Mouse (Mus musculus): ENCODE measurements around the gene Gen1. TPM values are rescaled to one million over a fixed set of nuclear protein-coding genes. Genes with fewer than 3 reads are reported as not detected.
A peak's percentile ranks its signal among the peaks of the same experiment; 100 is the strongest.

The Gen1 gene
- polyA plus RNA-seq, 1 experiment from 2014 or later, result 8.0 TPM

- no peak overlapping the region for H3K27ac ChIP-seq (ENCODE audit: low read length)
- no peak overlapping the region for H3K4me2 ChIP-seq (ENCODE audit: low read depth, low read length)
- no peak overlapping the region for H3K9ac ChIP-seq (ENCODE audit: low read depth, low read length)
- H3K36me3 ChIP-seq (ENCODE audit: control insufficient read depth, insufficient read depth), result peaks cover 33% of the 10 kb centered on the region
- no peak for ATAC-seq (ENCODE audit: low read depth)
- H3K4me3 ChIP-seq (ENCODE audit: low read depth, low read length), result no peak overlapping the region
- H3K27me3 ChIP-seq (ENCODE audit: control insufficient read depth, insufficient read depth, low read depth, low read length), result no peaks in the 10 kb centered on the region
- H3K9me3 ChIP-seq (replicated peaks; ENCODE audit: control insufficient read depth, low read length), result no peaks in the 10 kb centered on the region
- no peaks in the 10 kb centered on the region for H3K4me1 ChIP-seq (ENCODE audit: control insufficient read depth, low read depth, low read length)
- WGBS (ENCODE audit: insufficient replicate concordance), result 84% methylated on average over 6 of the region's 6 CpGs
Measured at GRCm38 (mm10) chr12:11277207-11277606, 11.6 kb upstream of the Gen1 start.

DNA sequence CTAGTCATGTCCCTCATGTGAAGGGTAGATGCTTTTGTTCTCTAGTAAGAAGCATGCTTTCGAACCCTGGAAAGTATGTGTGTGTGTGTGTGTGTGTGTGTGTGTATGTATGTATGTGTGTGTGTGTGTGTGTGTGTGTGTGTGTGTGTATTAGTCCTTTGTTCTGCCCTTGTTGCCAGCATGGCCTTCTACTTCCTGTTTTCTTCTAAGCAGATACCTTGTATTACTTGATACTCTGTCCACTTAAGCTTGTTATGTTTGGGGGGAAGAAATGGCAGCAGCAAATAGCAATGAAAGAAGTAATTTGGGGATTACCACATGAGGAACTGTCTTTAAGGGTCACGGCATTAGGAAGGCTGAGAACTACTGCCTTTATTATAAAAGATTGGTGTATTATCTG, 11.0 kb upstream of the Gen1 start:
- no peak for ATAC-seq (ENCODE audit: low read depth)
- Histone ChIP-seq H3K27ac (ENCODE audit: low read length) (no peak overlapping the region), H3K4me3 (ENCODE audit: low read depth, low read length) (no peak overlapping the region), H3K27me3 (ENCODE audit: control insufficient read depth, insufficient read depth, low read depth, low read length) (no peaks in the 10 kb centered on the region), H3K4me1 (ENCODE audit: control insufficient read depth, low read depth, low read length) (no peaks in the 10 kb centered on the region), H3K4me2 (ENCODE audit: low read depth, low read length) (no peak overlapping the region), H3K36me3 (ENCODE audit: control insufficient read depth, insufficient read depth) (peaks cover 31% of the 10 kb centered on the region), H3K9ac (ENCODE audit: low read depth, low read length) (no peak overlapping the region), H3K9me3 (replicated peaks; ENCODE audit: control insufficient read depth, low read length) (no peaks in the 10 kb centered on the region)
- 75% methylated on average over 2 of the region's 2 CpGs for WGBS (ENCODE audit: insufficient replicate concordance)

DNA sequence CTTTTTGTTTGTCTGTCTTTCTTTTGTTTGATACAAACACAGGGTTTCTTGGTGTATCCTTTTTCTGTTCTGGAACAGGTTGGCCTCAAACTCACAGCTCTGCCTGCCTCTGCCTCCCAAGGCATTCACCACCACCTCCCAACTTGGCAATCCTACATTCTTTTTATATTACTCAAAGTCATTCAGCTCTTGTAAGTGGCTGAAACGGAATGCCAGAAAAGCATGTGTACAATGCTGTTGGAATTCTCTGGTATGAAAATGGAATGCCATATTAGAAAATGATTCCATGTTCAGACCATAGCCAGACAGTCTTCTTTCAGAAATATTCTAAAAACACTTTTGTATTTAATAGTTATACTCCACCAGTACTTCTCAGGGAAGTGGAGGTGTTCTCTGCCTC, 7.6 kb upstream of the Gen1 start:
- H3K36me3 ChIP-seq (ENCODE audit: control insufficient read depth, insufficient read depth), result peaks cover 12% of the 10 kb centered on the region
- peaks cover 2% of the 10 kb centered on the region; the same call in 1 of the 2 replicates for H3K4me1 ChIP-seq (ENCODE audit: control insufficient read depth, low read depth, low read length)
- H3K27me3 ChIP-seq (ENCODE audit: control insufficient read depth, insufficient read depth, low read depth, low read length), result no peaks in the 10 kb centered on the region
- no peak overlapping the region for H3K27ac ChIP-seq (ENCODE audit: low read length)
- no peak overlapping the region for H3K4me2 ChIP-seq (ENCODE audit: low read depth, low read length)
- H3K9me3 ChIP-seq (replicated peaks; ENCODE audit: control insufficient read depth, low read length), result no peaks in the 10 kb centered on the region
- ATAC-seq (ENCODE audit: low read depth), result no peak
- 84% methylated on average over 1 of the region's 1 CpGs for WGBS (ENCODE audit: insufficient replicate concordance)
- no peak overlapping the region for H3K9ac ChIP-seq (ENCODE audit: low read depth, low read length)
- H3K4me3 ChIP-seq (ENCODE audit: low read depth, low read length), result no peak overlapping the region

DNA sequence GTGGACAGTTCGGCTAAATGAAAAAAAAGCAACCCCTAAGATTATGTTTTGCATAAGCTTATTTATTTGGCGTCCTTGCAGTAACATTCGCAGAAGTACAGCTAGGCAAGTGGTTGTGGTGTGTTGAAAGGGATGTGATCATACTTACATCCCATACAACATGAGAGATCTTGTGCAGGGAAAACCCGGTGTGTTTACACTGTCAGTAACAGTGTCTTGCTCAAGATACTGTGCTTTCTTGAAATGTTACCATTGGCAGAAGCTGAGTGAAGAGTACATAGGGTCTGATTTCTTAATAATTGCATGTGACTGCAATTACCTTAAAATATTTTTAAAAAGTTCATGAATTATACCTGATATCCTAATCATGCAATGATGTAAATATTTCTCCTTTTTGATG, 7.0 kb upstream of the Gen1 start:
- no peak for ATAC-seq (ENCODE audit: low read depth)
- peaks cover 6% of the 10 kb centered on the region; the same call in 1 of the 2 replicates for H3K4me1 ChIP-seq (ENCODE audit: control insufficient read depth, low read depth, low read length)
- WGBS (ENCODE audit: insufficient replicate concordance), result 83% methylated on average over 4 of the region's 4 CpGs
- no peaks in the 10 kb centered on the region for H3K27me3 ChIP-seq (ENCODE audit: control insufficient read depth, insufficient read depth, low read depth, low read length)
- H3K9ac ChIP-seq (ENCODE audit: low read depth, low read length), result no peak overlapping the region
- no peak overlapping the region for H3K4me3 ChIP-seq (ENCODE audit: low read depth, low read length)
- H3K4me2 ChIP-seq (ENCODE audit: low read depth, low read length), result no peak overlapping the region
- peaks cover 8% of the 10 kb centered on the region for H3K36me3 ChIP-seq (ENCODE audit: control insufficient read depth, insufficient read depth)
- no peak overlapping the region for H3K27ac ChIP-seq (ENCODE audit: low read length)
- H3K9me3 ChIP-seq (replicated peaks; ENCODE audit: control insufficient read depth, low read length), result no peaks in the 10 kb centered on the region

- Histone ChIP-seq H3K27ac (ENCODE audit: low read length) (peak overlapping the region; percentile 97), H3K27me3 (ENCODE audit: control insufficient read depth, insufficient read depth, low read depth, low read length) (no peaks in the 10 kb centered on the region), H3K9me3 (replicated peaks; ENCODE audit: control insufficient read depth, low read length) (no peaks in the 10 kb centered on the region), H3K9ac (ENCODE audit: low read depth, low read length) (peak overlapping the region; percentile 97), H3K4me3 (ENCODE audit: low read depth, low read length) (peak overlapping the region; percentile 80), H3K4me1 (ENCODE audit: control insufficient read depth, low read depth, low read length) (peaks cover 13% of the 10 kb centered on the region), H3K36me3 (ENCODE audit: control insufficient read depth, insufficient read depth) (no peaks in the 10 kb centered on the region; the same call in 1 of the 2 replicates), H3K4me2 (ENCODE audit: low read depth, low read length) (peak overlapping the region; percentile 84)
- ATAC-seq (ENCODE audit: low read depth), result no peak
- WGBS (ENCODE audit: insufficient replicate concordance), result under 1% methylated on average over 4 of the region's 4 CpGs
Measured at GRCm38 (mm10) chr12:11267030-11267429, 1.4 kb upstream of the Gen1 start.

DNA sequence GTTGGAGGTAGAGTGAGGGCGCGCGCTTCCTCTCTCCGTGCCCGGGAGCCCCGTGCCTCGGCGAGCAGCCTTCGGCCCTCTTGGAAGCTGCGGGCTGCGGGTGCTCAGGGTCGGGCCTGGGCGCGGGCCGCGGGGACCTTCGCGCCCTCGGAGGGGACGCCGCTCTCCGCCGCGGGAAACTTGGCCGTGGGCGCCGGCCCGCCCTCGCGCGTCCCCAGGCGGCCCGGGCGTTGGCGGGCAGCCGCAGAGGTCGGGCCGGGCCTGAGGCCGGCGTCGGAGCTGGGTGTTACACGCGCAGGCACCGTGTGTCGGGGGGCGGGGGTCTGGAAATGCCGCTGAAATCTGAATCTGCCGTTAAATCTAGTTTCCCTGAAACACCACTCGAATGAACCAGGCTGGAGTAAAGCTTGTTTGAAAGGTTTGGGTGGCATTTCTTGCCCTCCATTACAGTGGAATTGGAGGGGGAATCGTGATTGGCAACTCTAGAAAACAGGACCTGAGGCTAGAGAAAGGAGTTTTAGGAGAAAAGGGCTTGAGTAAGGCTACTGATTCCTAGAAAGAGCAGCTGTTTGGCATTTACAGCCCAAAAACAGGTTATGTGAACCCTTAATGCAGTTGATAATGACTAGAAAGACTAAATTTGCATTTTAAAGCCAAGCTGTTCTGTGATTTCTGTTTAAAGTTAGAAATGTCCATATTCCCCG, 833 bp upstream of the Gen1 start:
- Histone ChIP-seq H3K9me3 (replicated peaks; ENCODE audit: control insufficient read depth, low read length) (no peaks in the 10 kb centered on the region), H3K4me1 (ENCODE audit: control insufficient read depth, low read depth, low read length) (peaks cover 13% of the 10 kb centered on the region), H3K27ac (ENCODE audit: low read length) (peak overlapping the region; percentile 97), H3K36me3 (ENCODE audit: control insufficient read depth, insufficient read depth) (no peaks in the 10 kb centered on the region), H3K4me3 (ENCODE audit: low read depth, low read length) (peak overlapping the region; percentile 80), H3K27me3 (ENCODE audit: control insufficient read depth, insufficient read depth, low read depth, low read length) (no peaks in the 10 kb centered on the region), H3K9ac (ENCODE audit: low read depth, low read length) (peak overlapping the region; percentile 97), H3K4me2 (ENCODE audit: low read depth, low read length) (peak overlapping the region; percentile 84)
- WGBS (ENCODE audit: insufficient replicate concordance), result under 1% methylated on average over 48 of the region's 51 CpGs
- peak; percentile 58 for ATAC-seq (ENCODE audit: low read depth)

DNA sequence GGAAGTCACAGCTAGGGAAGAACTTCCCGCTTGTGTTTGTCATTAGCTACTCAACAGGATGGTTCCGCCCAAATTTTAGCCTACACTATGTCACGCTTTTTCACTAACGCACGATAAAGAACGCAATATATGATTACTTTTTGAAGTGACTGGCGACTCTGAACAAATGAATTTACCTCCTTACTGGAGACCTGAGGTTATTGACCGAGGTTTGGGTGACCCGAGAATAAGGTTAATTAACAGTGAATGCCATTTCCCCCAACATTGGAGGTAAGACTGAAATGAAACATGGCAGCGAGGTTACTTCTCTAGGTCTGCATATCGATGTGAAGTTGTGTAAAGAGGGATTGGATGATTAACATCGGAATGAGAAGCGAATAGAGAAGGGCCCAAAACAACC, 706 bp downstream of the Gen1 start:
- peak overlapping the region; percentile 97 for H3K9ac ChIP-seq (ENCODE audit: low read depth, low read length)
- peak overlapping the region; percentile 97 for H3K27ac ChIP-seq (ENCODE audit: low read length)
- H3K9me3 ChIP-seq (replicated peaks; ENCODE audit: control insufficient read depth, low read length), result no peaks in the 10 kb centered on the region
- H3K27me3 ChIP-seq (ENCODE audit: control insufficient read depth, insufficient read depth, low read depth, low read length), result no peaks in the 10 kb centered on the region
- peak overlapping the region; percentile 84 for H3K4me2 ChIP-seq (ENCODE audit: low read depth, low read length)
- H3K4me3 ChIP-seq (ENCODE audit: low read depth, low read length), result peak overlapping the region; percentile 80
- peaks cover 13% of the 10 kb centered on the region for H3K4me1 ChIP-seq (ENCODE audit: control insufficient read depth, low read depth, low read length)
- ATAC-seq (ENCODE audit: low read depth), result no peak
- H3K36me3 ChIP-seq (ENCODE audit: control insufficient read depth, insufficient read depth), result no peaks in the 10 kb centered on the region
- WGBS (ENCODE audit: insufficient replicate concordance), result under 1% methylated on average over 13 of the region's 13 CpGs

DNA sequence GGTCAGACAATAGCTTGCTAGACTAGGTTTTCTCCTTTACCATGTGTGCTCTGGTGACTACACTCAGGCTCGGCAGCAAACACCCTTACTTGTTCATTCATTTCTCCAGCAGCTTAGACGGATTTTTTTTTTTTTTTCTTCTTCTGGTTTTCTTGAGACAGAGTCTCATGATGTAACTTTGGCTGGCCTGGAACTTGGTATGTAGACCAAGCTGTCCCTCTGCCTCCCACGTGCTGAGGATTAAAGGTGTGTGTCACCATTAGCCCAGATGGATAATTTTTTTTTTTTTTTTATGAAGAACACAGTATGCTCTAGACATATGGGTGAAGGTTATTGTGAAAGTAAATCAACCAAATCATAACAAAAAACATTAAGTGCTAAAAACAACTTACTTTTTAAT, 15.3 kb downstream of the Gen1 start:
- Histone ChIP-seq H3K27me3 (ENCODE audit: control insufficient read depth, insufficient read depth, low read depth, low read length) (no peaks in the 10 kb centered on the region), H3K27ac (ENCODE audit: low read length) (no peak overlapping the region), H3K4me3 (ENCODE audit: low read depth, low read length) (no peak overlapping the region), H3K9ac (ENCODE audit: low read depth, low read length) (no peak overlapping the region), H3K4me2 (ENCODE audit: low read depth, low read length) (no peak overlapping the region), H3K36me3 (ENCODE audit: control insufficient read depth, insufficient read depth) (peaks cover 20% of the 10 kb centered on the region), H3K4me1 (ENCODE audit: control insufficient read depth, low read depth, low read length) (no peaks in the 10 kb centered on the region), H3K9me3 (replicated peaks; ENCODE audit: control insufficient read depth, low read length) (no peaks in the 10 kb centered on the region)
- 65% methylated on average over 3 of the region's 3 CpGs for WGBS (ENCODE audit: insufficient replicate concordance)
- no peak for ATAC-seq (ENCODE audit: low read depth)

DNA sequence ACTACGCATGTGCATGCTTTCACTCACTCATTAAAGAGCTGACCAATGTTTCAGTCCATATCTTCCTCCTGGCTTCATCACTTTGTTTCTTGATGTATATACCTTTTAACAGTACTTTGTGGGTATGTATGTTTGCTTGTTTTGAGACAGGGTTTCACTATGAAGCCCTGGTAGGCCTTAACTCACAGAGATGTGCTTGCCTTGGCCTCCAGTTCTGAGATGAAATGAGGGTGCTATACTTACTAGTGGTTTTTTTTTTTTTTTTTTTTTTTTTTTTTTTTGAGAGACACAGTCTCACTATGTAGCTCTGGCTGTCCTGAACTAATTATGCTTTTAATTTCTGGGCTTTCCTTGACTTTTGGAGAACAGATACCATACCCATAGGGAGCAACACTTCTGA, 18.1 kb downstream of the Gen1 start:
- Histone ChIP-seq H3K36me3 (ENCODE audit: control insufficient read depth, insufficient read depth) (peaks cover 18% of the 10 kb centered on the region), H3K9ac (ENCODE audit: low read depth, low read length) (no peak overlapping the region), H3K4me1 (ENCODE audit: control insufficient read depth, low read depth, low read length) (no peaks in the 10 kb centered on the region), H3K4me3 (ENCODE audit: low read depth, low read length) (no peak overlapping the region), H3K4me2 (ENCODE audit: low read depth, low read length) (no peak overlapping the region), H3K27me3 (ENCODE audit: control insufficient read depth, insufficient read depth, low read depth, low read length) (no peaks in the 10 kb centered on the region), H3K27ac (ENCODE audit: low read length) (no peak overlapping the region), H3K9me3 (replicated peaks; ENCODE audit: control insufficient read depth, low read length) (no peaks in the 10 kb centered on the region)
- ATAC-seq (ENCODE audit: low read depth), result no peak
- WGBS (ENCODE audit: insufficient replicate concordance), result 89% methylated on average over 1 of the region's 1 CpGs

Data from liver, embryonic 16.5 days (tissue).